Mouse (Mus musculus) megakaryocyte, adult 5-6 weeks (primary cell): ENCODE measurements around the gene Pebp1. TPM values are rescaled to one million over a fixed set of nuclear protein-coding genes. Genes with fewer than 3 reads are reported as not detected.
"Not testable (repeated sequence)": the region's sequence is repeated elsewhere in the genome, so short reads cannot be mapped to it uniquely, and the experiment has no call there.

Source experiments
- ATAC-seq: 2 replicates; pipeline ENCODE4 v1.8.0; 2016; ENCODE audit warnings: mild to moderate bottlenecking, inconsistent platforms; ENCODE audit not compliant: poor library complexity, severe bottlenecking
- total RNA-seq, 2 experiments: library from RNA; stranded (forward) in 1 of 2; stranded (reverse) in 1 of 2; fragments of 153-499, 151-499 nt in 1 of 2; fragments of 221-1000, 200-1000 nt in 1 of 2; gene quantifications; 2 replicates each; pipeline versions ENCODE4 v1.2.3 to v1.2.4; 2015 to 2017

The Pebp1 gene
- total RNA-seq (2015) (63.2 and 65.1 TPM in 2 replicates), total RNA-seq (2017) (29.2 and 32.2 TPM in 2 replicates)

DNA sequence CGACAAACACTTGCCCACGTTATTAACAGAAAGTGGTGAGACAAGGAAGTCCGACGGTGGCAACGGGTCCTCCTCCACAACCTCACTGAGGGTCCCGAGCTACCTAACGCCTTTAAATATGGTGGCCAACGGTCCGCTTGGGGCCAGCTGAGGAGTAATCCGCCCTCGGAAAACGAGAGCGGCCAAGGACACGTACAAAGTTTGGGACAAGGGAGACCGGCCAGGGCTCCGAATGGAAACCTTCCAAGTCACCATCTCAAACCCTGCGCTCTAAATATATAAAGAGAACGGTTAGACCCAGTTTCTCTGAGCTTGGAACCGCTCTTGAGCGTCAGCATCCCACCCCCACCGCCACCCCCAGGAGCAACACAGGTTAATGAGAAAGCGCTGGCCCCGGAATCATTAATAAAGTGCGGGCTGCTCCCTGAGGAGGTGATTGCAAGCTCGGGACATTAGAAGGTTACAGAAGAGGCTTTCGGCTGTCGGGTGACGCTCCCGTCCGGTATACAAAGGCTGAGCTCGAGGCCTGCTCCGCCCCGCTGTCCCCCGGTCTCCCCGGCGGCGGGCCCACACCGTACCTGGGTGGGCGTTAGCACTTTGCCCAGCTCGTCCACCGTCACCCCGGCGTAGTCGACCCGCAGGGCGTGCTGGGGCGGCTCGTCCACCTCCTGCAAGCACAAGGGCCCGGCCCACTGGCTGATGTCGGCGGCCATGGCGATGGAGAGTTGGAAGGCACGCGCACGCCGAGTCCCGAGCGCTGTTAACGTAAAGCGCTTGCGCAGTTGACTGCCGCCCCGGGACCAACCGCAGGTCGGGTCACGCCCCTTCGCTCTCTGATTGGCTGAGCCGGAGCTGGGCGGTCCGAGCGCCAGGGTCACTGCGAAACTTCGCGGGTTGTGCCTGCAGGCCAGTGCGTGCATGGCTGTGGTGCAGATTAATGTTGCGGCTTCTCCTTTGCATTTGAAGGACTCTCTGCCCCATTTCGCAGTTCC lies at the start of gene Pebp1:
Pebp1 (minus strand) TSS at position 795 of the 992 bp plus-strand sequence.
- peak; percentile 99 for ATAC-seq

DNA sequence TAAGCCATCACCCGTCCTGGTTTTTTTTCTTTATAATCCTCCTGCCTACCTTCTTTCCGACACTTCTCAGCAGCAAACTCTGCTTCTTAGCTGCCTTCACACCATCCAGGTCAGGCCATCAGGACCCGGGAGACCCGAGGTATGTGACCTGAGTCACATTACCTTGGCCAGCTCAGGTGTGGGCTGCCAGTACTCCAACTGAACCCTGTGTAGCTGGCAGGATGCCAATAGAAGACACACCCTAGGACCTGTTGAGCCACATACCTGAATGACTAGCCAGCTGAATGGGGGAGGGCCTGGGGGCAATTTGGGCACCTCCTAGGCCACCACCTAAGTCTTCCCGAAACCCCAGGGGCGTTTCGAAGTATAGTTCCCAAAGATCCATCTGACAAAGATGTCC lies 43.0 kb upstream of the Pebp1 start:
- no peak for ATAC-seq

DNA sequence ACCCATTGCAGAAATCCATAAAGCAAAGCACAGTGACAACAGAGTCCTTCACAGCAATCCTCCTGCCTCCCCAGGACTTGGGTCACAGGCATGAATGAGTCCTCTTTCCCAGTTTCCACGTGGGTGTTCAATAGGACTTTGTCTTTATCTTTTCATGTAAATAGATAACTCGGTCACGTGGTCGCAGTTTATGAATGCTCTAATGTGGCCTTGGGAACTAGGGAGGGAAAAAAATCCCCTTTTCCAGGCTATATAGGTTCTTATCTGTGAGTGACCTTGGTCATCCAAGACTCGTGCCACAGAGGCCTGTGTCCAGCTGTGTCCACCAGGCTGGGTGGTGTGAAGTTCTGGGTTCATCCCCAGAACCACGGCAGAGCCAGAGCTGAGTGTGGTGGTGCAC lies 39.0 kb upstream of the Pebp1 start:
- ATAC-seq = no peak

DNA sequence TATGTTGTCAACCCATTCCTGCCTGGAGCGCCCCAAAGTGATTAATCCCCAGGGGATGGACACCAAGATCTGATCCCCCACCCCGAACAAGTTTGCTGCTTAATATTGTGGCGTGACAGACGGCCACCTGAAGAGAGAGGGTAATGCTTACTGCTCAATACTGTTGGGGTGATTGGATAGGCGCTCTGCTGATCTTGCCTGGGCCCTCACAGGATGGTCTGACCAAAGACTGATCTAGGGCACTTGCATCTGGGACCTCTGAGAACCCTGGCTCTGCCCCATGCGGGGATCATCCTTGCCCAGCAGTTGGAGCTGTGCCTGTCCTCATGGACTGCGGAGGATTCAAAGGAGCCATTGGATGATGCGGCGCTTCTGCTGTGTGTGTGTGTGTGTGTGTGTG lies 36.3 kb upstream of the Pebp1 start:
- no peak for ATAC-seq

DNA sequence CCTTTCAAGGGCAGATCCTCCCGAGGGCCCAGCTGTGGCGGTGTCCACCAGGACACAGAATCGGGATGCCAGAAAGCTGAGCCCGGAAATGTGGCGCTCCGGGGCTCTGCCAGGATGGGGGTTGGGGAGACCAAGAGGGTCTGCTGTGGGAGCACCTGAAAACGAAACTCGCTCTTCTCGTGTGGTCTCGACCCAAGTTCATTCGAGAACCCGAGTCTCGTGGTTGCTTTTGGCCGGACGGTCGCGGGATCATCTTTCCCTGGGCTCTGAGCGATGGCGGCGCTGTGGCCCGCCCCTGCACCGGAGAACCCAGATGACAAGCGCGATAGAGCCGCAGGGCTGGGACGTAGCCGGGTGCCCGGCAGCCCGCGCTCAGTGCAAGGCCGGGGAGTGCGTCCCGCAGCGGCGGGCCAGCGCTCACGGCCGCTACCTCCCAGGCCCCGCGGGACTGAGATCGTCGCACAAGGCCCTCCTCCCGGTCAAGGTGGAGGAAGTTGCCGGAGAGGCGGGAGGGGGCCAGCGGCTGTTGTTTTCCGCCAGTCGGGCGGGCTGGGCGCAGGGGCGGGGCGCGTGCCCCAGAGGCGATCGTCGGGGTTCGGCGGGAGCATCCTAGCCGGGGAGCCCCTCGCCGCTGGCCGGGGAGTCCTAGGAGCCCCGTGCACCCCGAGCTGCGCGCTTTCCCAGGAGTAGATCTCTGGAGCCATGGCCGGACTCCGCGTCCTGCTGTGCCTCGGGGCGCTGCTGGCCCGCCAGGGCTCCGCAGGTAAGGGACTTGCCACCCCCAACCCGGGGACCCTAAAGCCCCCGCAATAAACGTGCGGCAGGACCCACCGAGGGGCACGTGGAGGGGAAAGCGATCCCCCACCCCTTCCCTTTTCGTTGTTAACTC lies 31.6 kb upstream of the Pebp1 start, which contains the start of gene Vsig10:
Vsig10 (plus strand) TSS at position 343 of the 889 bp plus-strand sequence.
- peak; percentile 93 for ATAC-seq

DNA sequence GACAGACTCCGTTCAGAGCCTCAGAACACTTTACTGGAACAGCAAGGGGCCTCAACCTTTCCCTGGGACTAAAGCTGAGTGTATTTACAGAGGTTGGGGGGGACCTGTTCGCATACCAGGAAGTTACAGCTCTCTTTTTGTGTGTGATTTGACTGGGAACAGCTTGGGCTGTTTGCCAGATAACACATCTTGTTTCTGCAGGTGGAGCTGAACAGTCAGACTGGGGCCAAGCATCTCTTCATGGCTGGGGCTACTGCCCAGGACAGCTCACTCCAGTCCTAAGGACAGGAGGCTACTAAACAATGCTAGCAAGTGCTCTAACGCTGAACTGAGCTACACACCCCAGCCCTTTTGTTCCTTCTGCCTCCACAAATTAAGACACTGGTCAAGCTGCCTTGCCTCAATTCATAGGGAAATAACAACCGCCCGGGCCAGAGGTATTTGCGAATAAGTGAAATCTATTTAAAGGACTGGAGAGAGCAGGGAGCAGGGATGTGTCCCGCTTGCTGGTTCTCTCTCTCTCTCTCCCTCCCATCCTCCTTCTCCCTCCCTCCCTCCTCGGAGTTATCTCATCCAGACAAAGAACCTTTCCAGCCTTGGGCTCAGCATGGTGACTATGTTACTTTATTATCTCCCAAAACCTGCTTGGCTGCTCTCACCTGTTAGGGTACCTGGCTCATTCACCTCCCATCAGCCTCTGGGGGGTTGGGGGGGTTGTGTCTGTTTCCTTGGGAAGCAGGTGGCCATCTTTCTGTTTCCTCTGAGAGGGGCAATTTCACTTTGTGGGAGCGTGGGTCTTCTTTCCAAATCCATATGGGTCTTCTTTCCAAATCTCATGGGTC lies 27.4 kb upstream of the Pebp1 start:
- no peak for ATAC-seq

DNA sequence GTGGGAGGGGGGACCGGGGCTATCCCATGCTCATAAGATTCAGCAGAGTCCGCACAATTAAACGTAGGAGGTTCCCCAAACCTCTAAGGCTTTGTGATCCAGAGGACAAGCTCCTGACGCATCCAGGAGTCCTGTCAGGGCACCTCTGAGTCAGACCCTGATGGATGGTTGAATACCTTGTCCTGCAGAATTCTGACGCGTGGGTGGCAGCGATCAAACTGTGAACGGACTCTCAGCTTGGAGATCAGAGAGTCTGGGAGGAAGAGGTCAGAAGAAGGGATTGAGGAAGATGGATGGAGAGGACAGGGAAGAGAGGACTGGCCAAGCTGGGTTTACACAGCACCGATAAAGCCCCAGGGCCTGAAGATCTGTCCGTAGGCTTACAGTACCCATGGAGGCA lies 26.5 kb upstream of the Pebp1 start:
- no peak for ATAC-seq

DNA sequence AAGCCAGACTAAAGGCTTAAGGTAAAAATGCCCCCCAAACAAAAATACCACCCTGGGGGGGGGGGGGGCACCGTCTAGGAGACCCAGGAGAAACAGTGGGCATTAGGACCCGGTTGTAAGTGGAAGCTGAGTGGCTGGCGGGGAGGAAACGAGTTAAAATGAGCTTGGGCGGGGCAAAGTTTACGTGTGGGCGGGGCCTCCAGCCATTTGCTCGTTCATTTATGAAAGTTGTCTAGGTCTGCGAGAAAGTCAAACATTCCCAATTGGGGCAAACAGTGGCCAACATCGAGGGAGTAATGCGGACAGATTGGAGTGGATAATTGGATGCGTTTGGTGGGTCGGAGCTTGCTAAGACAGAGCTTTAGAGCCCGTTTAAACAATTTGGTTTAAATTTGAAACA lies 26.0 kb upstream of the Pebp1 start:
- peak; percentile 66 for ATAC-seq

DNA sequence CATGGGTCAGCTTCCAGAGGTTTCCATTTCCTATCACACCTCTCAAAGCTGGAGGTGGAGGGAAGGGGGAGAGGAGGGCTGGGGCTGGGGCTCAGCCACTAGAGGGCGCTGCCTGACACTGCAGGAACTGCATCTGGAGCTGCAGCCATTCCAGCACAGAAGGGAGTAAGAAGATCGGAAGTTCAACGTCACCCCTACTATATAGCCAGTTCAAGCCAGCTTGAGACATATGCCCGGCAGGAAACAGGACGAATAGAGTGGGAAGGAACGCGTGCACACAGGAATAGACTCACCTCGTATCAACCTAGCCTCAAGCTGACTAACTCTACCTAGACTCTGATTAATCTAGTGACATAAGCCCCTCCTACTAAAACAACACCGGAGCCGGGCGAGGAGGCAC lies 20.3 kb upstream of the Pebp1 start:
- peak; percentile 97 for ATAC-seq

DNA sequence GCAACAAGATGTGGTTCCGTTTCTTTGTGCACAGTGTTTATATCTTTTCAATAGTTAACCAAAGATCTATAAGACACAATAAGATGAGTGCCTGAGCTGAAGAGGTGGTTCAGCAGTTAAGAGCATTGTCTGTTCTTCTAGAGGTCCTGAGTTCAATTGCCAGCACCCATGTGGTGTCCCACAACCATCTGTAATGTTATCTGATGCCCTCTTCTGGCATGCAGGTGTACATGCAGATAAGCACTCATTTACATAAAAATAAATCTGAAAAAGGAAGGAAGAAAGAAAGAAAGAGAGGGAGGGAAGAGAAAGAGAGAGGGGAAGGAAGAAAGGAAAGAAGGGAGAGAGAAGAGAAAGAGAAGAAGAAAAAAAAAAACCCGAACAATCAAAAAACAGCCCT lies 19.4 kb upstream of the Pebp1 start:
- no peak for ATAC-seq

DNA sequence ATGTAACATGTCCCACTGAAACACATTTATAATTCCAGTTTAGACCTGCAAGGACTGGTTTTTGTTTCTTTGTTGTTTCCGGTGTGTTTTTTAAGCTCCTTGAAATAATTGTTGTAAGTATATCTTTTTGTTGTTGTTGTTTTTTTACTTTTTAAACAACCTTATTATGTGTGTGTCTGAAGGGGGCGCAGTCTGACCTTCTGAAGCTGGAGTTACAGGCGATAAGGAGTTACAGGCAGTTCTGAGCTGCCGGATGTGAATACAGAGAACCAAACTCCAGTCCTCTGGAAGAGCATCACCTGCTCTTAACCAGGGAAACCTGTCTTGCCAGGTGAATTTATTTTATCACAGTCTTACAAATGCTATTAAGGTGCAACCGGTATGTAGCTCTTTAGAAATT lies 18.3 kb upstream of the Pebp1 start:
- ATAC-seq = no peak

DNA sequence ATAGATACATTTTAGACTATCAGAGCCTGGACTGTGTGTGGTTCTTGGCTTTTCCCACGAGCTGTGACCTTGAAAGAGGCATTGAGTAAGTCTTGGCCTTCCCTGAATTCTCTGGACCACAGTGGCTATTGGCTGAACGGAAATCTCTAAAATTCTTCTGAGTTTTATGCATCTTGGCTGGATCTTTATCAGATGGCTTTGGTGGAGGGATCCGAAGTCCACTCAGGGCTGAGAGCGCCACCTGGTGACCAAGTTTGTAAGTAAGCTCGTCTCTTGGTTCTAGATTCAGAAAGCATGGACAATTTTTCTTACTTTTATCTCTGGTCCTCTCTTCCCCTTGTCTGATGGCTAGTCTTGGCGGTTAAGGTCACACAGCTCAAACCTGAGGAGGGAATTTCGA lies 17.5 kb upstream of the Pebp1 start:
- ATAC-seq = peak; percentile 63

DNA sequence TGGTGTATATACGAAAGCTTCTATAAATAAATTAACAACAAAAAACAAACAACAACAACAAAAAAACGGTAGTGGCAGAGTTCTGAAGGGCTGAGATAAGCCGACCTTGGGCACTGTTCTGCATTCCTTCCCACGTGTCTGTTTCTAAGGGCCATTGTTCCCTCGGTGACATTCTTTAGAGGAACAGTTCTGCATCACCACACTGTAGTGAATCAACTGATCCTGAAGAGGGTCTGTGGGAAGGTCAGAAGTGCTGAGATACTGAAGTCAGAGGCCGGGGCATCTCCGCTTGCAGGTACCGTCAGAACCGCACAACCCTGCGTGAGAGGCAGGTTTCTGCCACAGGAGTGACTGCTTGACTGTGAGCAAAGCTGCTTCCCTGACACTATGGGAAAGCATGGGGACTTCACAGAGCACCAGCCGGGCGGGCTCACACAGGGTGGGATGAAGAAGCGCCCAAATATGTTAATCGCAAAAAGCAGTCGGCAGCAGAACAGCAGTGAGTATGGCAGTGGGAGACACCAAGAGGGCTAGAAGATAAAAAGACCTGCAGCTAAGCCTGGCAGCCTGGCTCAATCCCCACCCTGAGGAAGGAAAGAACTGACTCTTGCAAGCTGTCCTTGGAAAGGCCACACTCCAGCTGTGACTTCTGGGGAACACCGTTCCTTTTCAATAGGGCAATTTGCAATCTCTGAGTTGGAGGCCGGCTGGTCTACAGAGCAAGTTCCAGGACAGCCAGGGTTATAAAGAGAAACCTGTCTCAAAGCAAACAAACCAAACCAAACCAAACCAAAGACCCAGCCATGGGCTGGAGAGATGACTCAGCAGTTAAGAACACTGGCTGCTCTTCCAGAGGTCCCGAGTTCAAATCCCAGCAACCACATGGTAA lies 16.5 kb upstream of the Pebp1 start:
- ATAC-seq = no peak

DNA sequence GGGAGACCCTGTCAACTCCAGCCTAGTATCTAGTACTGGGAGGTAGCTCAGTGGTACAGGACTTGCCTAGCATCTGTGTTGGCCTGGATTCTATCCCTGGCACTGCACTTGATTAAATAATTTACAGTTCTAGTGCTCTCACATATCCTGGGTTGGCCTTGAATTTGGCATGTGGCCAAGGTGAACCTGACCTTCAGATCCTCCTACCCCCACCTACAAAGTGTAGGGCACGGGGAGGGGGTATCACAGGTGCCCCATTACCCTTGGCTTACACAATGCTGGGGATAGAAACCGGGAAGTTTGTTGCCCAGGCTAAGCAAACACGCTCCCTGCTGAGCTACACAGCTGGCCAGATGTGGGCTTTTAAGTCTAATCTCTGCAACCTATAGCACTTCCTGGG lies 15.5 kb upstream of the Pebp1 start:
- ATAC-seq = no peak

DNA sequence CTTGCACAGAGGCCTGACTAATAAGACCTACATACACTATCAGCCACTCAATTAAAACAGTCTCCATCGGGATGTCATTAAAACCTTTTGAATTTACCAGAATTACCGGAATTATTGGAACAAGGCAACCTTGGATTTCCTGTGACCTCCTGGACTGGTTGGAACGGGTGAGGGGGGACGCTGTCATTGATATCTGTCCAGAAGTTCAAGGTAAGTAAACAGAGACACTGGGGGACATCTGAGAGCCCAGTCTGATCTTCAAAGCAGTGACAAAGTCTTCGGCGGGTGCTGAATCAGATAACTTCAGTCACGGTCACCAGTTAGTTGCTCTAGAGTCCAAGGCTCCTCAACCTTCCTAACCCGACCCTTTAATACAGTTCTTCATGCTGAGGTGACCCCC lies 7.6 kb upstream of the Pebp1 start:
- ATAC-seq = no peak

DNA sequence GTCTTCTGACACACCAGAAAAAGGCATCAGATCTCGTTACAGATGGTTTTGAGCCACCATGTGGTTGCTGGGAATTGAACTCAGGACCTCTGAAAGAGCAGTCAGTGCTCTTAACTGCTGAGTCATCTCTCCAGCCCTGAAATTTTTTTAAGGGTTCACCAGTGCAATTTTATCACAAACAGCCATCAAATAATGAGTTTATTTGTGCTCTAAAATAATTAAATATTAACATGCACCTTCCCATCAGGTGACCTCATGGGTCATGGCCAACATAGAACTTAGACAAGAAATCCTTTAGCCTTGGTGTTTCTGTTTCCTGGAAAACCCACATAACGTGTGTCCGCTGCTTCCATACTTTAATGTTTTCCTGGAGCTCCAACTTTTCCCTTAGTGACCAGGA lies 6.4 kb upstream of the Pebp1 start:
- ATAC-seq = not testable (repeated sequence)

DNA sequence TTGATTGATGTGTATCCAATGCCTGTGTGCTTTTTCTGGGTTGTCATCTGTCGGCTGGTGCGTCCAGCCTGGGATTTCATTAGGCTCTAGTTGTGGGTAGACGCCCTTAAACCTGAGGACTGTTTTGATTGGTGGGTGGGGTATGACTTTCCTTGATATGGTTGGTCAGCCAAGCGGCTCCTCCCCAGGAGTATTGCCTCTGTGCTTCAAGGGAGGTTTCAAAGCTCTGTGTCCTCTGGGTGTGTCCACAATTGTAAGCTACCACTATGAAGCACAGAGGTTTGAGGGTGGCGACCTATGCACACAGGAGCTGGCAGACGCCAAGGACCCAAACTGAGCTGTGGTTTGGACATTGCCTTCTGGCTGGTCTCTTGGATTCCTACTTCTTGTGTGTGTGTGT lies 5.1 kb upstream of the Pebp1 start:
- ATAC-seq = no peak

DNA sequence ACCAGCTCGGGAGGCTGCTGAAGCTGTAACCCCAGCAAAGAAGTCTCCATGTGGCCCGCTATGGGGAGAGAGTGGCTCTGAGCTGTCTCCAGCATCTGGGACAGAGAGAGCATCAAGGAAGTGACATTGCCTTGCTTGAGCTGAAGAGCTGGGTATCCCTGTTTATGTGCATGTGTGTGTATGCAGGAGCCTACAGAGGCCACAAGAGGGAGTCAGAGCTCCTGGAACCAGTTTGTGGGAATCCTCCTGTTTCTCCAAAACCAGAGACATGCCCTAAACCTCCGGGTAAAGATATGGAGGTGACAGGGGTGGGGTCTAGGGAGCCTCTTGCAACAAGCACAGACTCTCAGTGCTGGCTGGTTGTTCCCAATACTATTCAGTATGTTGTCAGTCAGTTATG lies 3.9 kb upstream of the Pebp1 start:
- no peak for ATAC-seq

DNA sequence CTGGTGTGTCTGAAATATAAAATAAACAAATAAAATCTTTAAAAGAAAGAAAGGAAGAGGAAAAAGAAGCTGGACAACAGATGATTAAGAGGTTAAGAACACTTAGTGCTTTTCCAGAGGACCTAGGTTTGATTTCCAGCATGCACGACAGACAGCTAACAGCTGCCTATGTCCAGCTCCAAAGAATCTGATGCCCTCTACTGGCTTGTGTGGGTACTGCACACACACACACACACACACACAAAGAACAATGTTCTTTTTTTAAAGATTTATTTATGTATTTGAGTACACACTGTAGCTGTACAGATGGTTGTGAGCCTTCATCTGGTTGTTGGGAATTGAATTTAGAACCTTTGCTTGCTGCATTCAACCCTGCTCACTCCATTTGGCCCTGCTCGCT lies 2.7 kb upstream of the Pebp1 start:
- ATAC-seq = no peak

DNA sequence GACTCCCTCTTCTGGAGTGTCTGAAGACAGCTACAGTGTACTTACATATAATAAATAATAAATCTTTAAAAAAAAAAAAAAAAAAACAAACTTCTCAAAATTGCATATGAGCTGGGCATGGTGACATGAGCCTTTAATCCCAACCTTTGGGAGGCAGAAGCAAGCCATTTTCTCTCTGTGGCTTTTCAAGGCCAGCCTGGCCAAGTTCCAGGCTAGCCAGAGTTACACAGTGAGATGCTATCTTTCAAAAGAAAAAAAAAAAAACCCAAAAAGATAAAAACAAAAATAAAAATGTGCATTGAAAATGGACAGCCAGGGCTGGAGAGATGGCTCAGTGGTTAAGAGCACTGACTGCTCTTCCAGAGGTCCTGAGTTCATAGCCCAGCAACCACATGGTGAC lies 2.2 kb upstream of the Pebp1 start:
- ATAC-seq = no peak
